Mouse (Mus musculus): ENCODE results near the gene Inpp1. TPM values are rescaled to one million over a fixed set of nuclear protein-coding genes. Genes with fewer than 3 reads are reported as not detected.

Inpp1 gene
- polyA plus RNA-seq (2017; shearing (Covaris generic)): 100 to 1,000 TPM; 106 to 119 TPM

GRCm38 (mm10) chr1:52816910-52817812, at the start of gene Inpp1:
Inpp1 (minus strand) TSS chr1:52817688.

DNA sequence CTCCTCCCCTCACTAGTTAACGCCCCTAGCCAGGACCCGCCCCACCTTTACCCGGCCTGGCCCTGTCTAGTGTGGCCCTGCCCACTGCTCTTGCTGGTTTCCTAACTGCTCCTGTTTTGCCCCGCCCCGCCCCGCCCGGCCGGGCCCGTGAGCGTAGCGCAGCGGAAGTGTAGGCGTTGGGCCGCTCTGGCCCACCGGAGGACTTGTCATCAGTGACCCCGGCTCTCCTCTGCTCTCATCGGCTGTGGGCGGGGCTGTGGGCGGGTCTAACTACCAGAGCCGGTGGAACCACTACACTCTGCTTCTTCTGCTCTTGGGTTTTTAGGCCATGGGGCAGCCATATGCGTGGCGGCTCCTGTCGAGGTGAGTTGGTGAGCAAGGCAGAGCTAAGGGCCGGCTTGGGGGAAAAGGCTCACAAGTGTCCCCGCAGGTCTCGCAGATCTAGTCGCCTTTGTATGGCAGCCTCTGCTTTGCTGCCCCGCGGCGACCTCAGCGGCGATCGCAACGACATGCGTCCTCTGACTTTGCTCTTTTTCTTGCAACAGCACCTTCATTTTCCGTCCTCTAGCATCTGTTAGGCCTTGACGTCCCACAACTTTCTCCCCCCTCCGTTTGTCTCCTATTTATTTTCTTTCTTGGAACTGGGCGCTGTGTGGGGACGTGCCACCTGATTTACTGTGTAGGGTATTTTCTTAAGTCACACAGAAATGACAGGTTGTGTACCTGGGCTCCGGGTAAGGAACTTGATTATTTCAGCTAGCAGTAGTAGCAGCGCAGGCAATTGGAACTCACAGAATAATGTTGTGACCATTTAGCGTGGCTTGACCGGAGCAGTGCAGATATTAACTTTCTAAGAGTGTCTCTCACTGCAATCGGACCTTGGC, 27.5 kb upstream of the Inpp1 start, which contains the start of gene Hibch:
Hibch (plus strand) TSS at position 148 of the 884 bp plus-strand sequence.

Other genes starting within 250 kb of the Inpp1 start
- 10 to 100 TPM; 31.6 to 41.6 TPM for gene Nemp2, start 187.0 kb downstream of the Inpp1 start, polyA plus RNA-seq (2017; shearing (Covaris generic))
- 10 to 100 TPM; 21.0 to 38.8 TPM for gene Mfsd6, start 90.2 kb downstream of the Inpp1 start, polyA plus RNA-seq (2017; shearing (Covaris generic))
- gene Hibch, start 27.2 kb upstream of the Inpp1 start, polyA plus RNA-seq (2017; shearing (Covaris generic)): 10 to 100 TPM; 23.3 to 26.7 TPM
- 1 to 10 TPM; 6.1 to 6.8 TPM for gene 1700019D03Rik, start 202.5 kb upstream of the Inpp1 start, polyA plus RNA-seq (2017; shearing (Covaris generic))
- not detected for gene Mstn, start 244.0 kb upstream of the Inpp1 start, polyA plus RNA-seq (2017; shearing (Covaris generic))

All from inflammation-experienced regulatory T-cells (primary cell).